Mouse (Mus musculus) E14TG2a.4 (cell line): ENCODE measurements around the gene Muc5b.

ENCODE experiments used
- CTCF ChIP-seq: conservative IDR thresholded peaks from 2 replicates; pipeline ENCODE4 v1.5.1; 2014; ENCODE audit warnings: low read length
- NANOG ChIP-seq: IDR thresholded peaks from 2 replicates; pipeline ENCODE4 v1.6.1; 2014; ENCODE audit warnings: borderline replicate concordance, low read length, mixed read lengths
- POU5F1 ChIP-seq: IDR thresholded peaks from 2 replicates; pipeline ENCODE4 v1.6.1; 2014; ENCODE audit warnings: low read length, borderline replicate concordance

DNA sequence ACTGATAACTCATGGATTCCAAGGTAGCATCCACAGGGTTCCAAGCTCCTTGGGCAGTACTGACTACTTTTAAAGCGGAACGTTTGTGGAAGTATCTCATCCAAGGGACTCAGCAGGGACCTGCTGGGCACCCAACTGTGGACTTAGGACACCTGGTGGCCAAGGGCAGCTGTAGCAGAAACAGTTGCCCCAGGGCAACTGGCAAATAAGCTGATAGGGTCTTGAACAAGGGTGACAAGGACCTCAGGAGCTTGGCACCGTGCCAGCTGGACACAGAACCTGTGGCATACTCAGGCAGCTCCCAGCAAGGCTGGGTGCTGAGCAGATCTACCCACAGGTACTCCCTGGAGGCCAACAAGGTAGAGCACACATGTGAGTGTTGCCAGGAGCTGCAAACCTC, 20.6 kb upstream of the Muc5b start:
- TF ChIP-seq NANOG = no peak
- TF ChIP-seq CTCF = no peak
- TF ChIP-seq POU5F1 = no peak
